Mouse (Mus musculus) embryonic fibroblast, embryonic 13.5 days (primary cell): ENCODE measurements at regions not wholly inside any gene's neighbourhood (a gene's known extent, or its start where the extent isn't known, plus 50 kb on each side); places are given as distances from the start of the nearest gene placed in this dataset.

Source experiments
- H3K27ac ChIP-seq: 2 replicates; pipeline ENCODE4 v1.5.1; 2012; ENCODE audit warnings: low read length, control low read depth, inconsistent platforms; ENCODE audit not compliant: insufficient read depth
- H3K4me1 ChIP-seq: 2 replicates; pipeline ENCODE4 v1.6.1; 2011; ENCODE audit warnings: low read length; ENCODE audit not compliant: control insufficient read depth, insufficient read depth
- H3K4me3 ChIP-seq: 2 replicates; pipeline ENCODE4 v1.5.1; 2011; ENCODE audit warnings: mild to moderate bottlenecking, control low read depth, low read length; ENCODE audit not compliant: insufficient read depth
- CTCF ChIP-seq: IDR thresholded peaks from 2 replicates; pipeline ENCODE4 v1.5.1; 2011; ENCODE audit warnings: mild to moderate bottlenecking, control low read depth, low read length, moderate library complexity, borderline replicate concordance; ENCODE audit not compliant: insufficient read depth
- POLR2A ChIP-seq: IDR thresholded peaks from 2 replicates; pipeline ENCODE4 v1.6.1; 2011; ENCODE audit warnings: low read depth, mild to moderate bottlenecking, control low read depth, low read length, moderate library complexity

GRCm38 (mm10) chr5:64703091-64703872, 99.9 kb upstream of the Klf3 start:
- TF ChIP-seq CTCF, result no peak
- TF ChIP-seq POLR2A, result no peak
- no peak overlapping the region for H3K4me3 ChIP-seq
- H3K4me1 ChIP-seq, result peaks cover 4% of the 10 kb centered on the region; the same call in 1 of the 2 replicates
- H3K27ac ChIP-seq, result no peak overlapping the region

- H3K27ac ChIP-seq, result peak overlapping the region; percentile 70
- no peak overlapping the region for H3K4me3 ChIP-seq
- H3K4me1 ChIP-seq, result peaks cover 4% of the 10 kb centered on the region; the same call in 1 of the 2 replicates
- TF ChIP-seq POLR2A (no peak), CTCF (no peak)
Measured at GRCm38 (mm10) chr5:64704144-64704543, 99.0 kb upstream of the Klf3 start.

- H3K4me3 ChIP-seq, result no peak overlapping the region
Measured at GRCm38 (mm10) chr5:64706586-64706985, 96.6 kb upstream of the Klf3 start.

GRCm38 (mm10) chr5:64709146-64709545, 94.0 kb upstream of the Klf3 start:
- Histone ChIP-seq H3K4me3 (no peak overlapping the region), H3K4me1 (no peaks in the 10 kb centered on the region), H3K27ac (no peak overlapping the region)
- TF ChIP-seq CTCF (no peak), POLR2A (no peak)

More at GRCm38 (mm10) chr5:64706586-64706985, 96.6 kb upstream of the Klf3 start:
- TF ChIP-seq POLR2A (no peak), CTCF (no peak)
- peaks cover 4% of the 10 kb centered on the region; the same call in 1 of the 2 replicates for H3K4me1 ChIP-seq
- no peak overlapping the region for H3K27ac ChIP-seq

- H3K27ac ChIP-seq, result no peak overlapping the region
- H3K4me1 ChIP-seq, result no peaks in the 10 kb centered on the region
- no peak overlapping the region for H3K4me3 ChIP-seq
- no peak for TF ChIP-seq CTCF
- no peak for TF ChIP-seq POLR2A
Measured at GRCm38 (mm10) chr5:64710236-64710635, 93.0 kb upstream of the Klf3 start.

- TF ChIP-seq POLR2A, result no peak
- TF ChIP-seq CTCF, result no peak
- Histone ChIP-seq H3K27ac (no peak overlapping the region), H3K4me1 (no peaks in the 10 kb centered on the region), H3K4me3 (no peak overlapping the region)
Measured at GRCm38 (mm10) chr5:64710968-64711367, 92.2 kb upstream of the Klf3 start.

- TF ChIP-seq CTCF, result no peak
- no peak for TF ChIP-seq POLR2A
- Histone ChIP-seq H3K4me1 (no peaks in the 10 kb centered on the region; the same call in 1 of the 2 replicates), H3K27ac (no peak overlapping the region), H3K4me3 (no peak overlapping the region)
Measured at GRCm38 (mm10) chr5:64714221-64714653, 89.0 kb upstream of the Klf3 start.

- Histone ChIP-seq H3K4me3 (no peak overlapping the region), H3K27ac (no peak overlapping the region), H3K4me1 (no peaks in the 10 kb centered on the region; the same call in 1 of the 2 replicates)
- TF ChIP-seq POLR2A, result no peak
- no peak for TF ChIP-seq CTCF
Measured at GRCm38 (mm10) chr5:64714710-64715109, 88.5 kb upstream of the Klf3 start.

GRCm38 (mm10) chr5:64716551-64716950, 86.6 kb upstream of the Klf3 start:
- H3K4me3 ChIP-seq, result no peak overlapping the region
- no peak overlapping the region for H3K27ac ChIP-seq
- TF ChIP-seq CTCF, result no peak
- TF ChIP-seq POLR2A, result no peak
- no peaks in the 10 kb centered on the region; the same call in 1 of the 2 replicates for H3K4me1 ChIP-seq

- Histone ChIP-seq H3K4me3 (no peak overlapping the region), H3K4me1 (no peaks in the 10 kb centered on the region), H3K27ac (no peak overlapping the region)
- no peak for TF ChIP-seq POLR2A
- no peak for TF ChIP-seq CTCF
Measured at GRCm38 (mm10) chr5:64722211-64722610, 81.0 kb upstream of the Klf3 start.
